Mouse (Mus musculus) kidney, embryonic 16.5 days (tissue): Measurements from ENCODE around the gene Ptgs1. TPM values are rescaled to one million over a fixed set of nuclear protein-coding genes. Genes with fewer than 3 reads are reported as not detected.

Experiments
- ATAC-seq: fragments of 200-750 bp; cut with Nextera tagmentation; 2 replicates; pipeline ENCODE4 v1.8.0; 2017; ENCODE audit warnings: moderate TSS enrichment; ENCODE audit not compliant: low FRiP score, low TSS enrichment
- H3K27ac ChIP-seq: fragments of 300-500 bp; sonication (generic); 2 replicates; pipeline ENCODE4 v1.5.1; 2014; ENCODE audit warnings: low read length
- H3K27me3 ChIP-seq: fragments of 300-500 bp; sonication (generic); 2 replicates; pipeline ENCODE4 v1.6.1; 2014; ENCODE audit warnings: low read length, control low read depth, mixed read lengths; ENCODE audit not compliant: insufficient read depth
- H3K36me3 ChIP-seq: fragments of 300-500 bp; sonication (generic); 2 replicates; pipeline ENCODE4 v1.6.1; 2014; ENCODE audit warnings: low read length, control low read depth, mixed read lengths; ENCODE audit not compliant: insufficient read depth
- H3K4me1 ChIP-seq: fragments of 300-500 bp; sonication (generic); 2 replicates; pipeline ENCODE4 v1.6.1; 2014; ENCODE audit warnings: low read length, control low read depth, mixed read lengths; ENCODE audit not compliant: insufficient read depth
- H3K4me2 ChIP-seq: fragments of 300-500 bp; sonication (generic); replicated peaks from 2 replicates; pipeline ENCODE4 v1.6.1; 2014; ENCODE audit warnings: low read depth, low read length
- H3K4me3 ChIP-seq: fragments of 300-500 bp; sonication (generic); 2 replicates; pipeline ENCODE4 v1.5.1; 2014; ENCODE audit warnings: mild to moderate bottlenecking, low read length
- H3K9ac ChIP-seq: fragments of 300-500 bp; sonication (generic); replicated peaks from 2 replicates; pipeline ENCODE4 v1.6.1; 2014; ENCODE audit warnings: low read length
- H3K9me3 ChIP-seq: fragments of 300-500 bp; sonication (generic); 2 replicates; pipeline ENCODE4 v1.6.1; 2016; ENCODE audit warnings: low read length, control low read depth
- WGBS: fragments of 180-500 bp; shearing (Covaris S2); extraction: QIAGEN DNeasy Blood & Tissue Kit; methylation state at CpG from one replicate; pipeline ENCODE4 v1.1.7; 2014; 5-methylcytosine and 5-hydroxymethylcytosine counted together
- polyA plus RNA-seq: library from polyadenylated mRNA; unstranded; fragments of >200 nt; fragmentation: Nextera tagmentation; extraction: Ambion mirVana; gene quantifications from 2 replicates; pipeline ENCODE4 v1.2.1, GENCODE M21; 2015

Gene Ptgs1
- polyA plus RNA-seq, 1 experiment from 2014 or later: 39.9 TPM

- H3K4me1 ChIP-seq: peaks cover 55% of the 10 kb centered on the region
- H3K4me3 ChIP-seq: no peak overlapping the region
- no peak overlapping the region for H3K9ac ChIP-seq
- WGBS: 49% methylated on average over 7 of the region's 7 CpGs
- no peak for ATAC-seq
- no peak overlapping the region for H3K4me2 ChIP-seq
- H3K27ac ChIP-seq: no peak overlapping the region
- peaks cover 14% of the 10 kb centered on the region for H3K27me3 ChIP-seq
- no peaks in the 10 kb centered on the region for H3K9me3 ChIP-seq
- H3K36me3 ChIP-seq: no peaks in the 10 kb centered on the region
Measured at GRCm38 (mm10) chr2:36213108-36213507, 17.1 kb upstream of the Ptgs1 start.

GRCm38 (mm10) chr2:36214023-36214422 lies 16.2 kb upstream of the Ptgs1 start:
- WGBS: 7% methylated on average over 8 of the region's 8 CpGs
- Histone ChIP-seq H3K27me3 (peaks cover 14% of the 10 kb centered on the region), H3K27ac (peak overlapping the region; percentile 36; the same call in 1 of the 2 replicates), H3K4me2 (peak overlapping the region; percentile 35), H3K4me3 (no peak overlapping the region), H3K9ac (no peak overlapping the region), H3K36me3 (no peaks in the 10 kb centered on the region), H3K9me3 (no peaks in the 10 kb centered on the region), H3K4me1 (peaks cover 57% of the 10 kb centered on the region)
- ATAC-seq: peak; percentile 55

- ATAC-seq: no peak
- no peaks in the 10 kb centered on the region for H3K36me3 ChIP-seq
- H3K9ac ChIP-seq: no peak overlapping the region
- 58% methylated on average over 5 of the region's 5 CpGs for WGBS
- peaks cover 14% of the 10 kb centered on the region for H3K27me3 ChIP-seq
- H3K4me3 ChIP-seq: no peak overlapping the region
- peak overlapping the region; percentile 35 for H3K4me2 ChIP-seq
- H3K4me1 ChIP-seq: peaks cover 57% of the 10 kb centered on the region
- no peak overlapping the region for H3K27ac ChIP-seq
- no peaks in the 10 kb centered on the region for H3K9me3 ChIP-seq
Measured at GRCm38 (mm10) chr2:36214425-36214824, 15.8 kb upstream of the Ptgs1 start.

- H3K9ac ChIP-seq: no peak overlapping the region
- H3K36me3 ChIP-seq: no peaks in the 10 kb centered on the region
- WGBS: 91% methylated on average over 5 of the region's 5 CpGs
- H3K4me1 ChIP-seq: peaks cover 57% of the 10 kb centered on the region
- peak overlapping the region; percentile 40; the same call in 1 of the 2 replicates for H3K27ac ChIP-seq
- no peaks in the 10 kb centered on the region for H3K9me3 ChIP-seq
- peaks cover 9% of the 10 kb centered on the region for H3K27me3 ChIP-seq
- no peak for ATAC-seq
- no peak overlapping the region for H3K4me3 ChIP-seq
- no peak overlapping the region for H3K4me2 ChIP-seq
Measured at GRCm38 (mm10) chr2:36215203-36215739, 15.0 kb upstream of the Ptgs1 start.

- ATAC-seq: 0 out of 2 replicates have a peak, but pooled peaks have one; percentile 1
- H3K9me3 ChIP-seq: no peaks in the 10 kb centered on the region
- H3K27me3 ChIP-seq: no peaks in the 10 kb centered on the region
- H3K4me1 ChIP-seq: peaks cover 46% of the 10 kb centered on the region
- H3K4me3 ChIP-seq: no peak overlapping the region
- H3K4me2 ChIP-seq: no peak overlapping the region; the same call in 1 of the 2 replicates
- H3K27ac ChIP-seq: peak overlapping the region; percentile 86
- peak overlapping the region; percentile 35; the same call in 1 of the 2 replicates for H3K9ac ChIP-seq
- H3K36me3 ChIP-seq: no peaks in the 10 kb centered on the region
Measured at GRCm38 (mm10) chr2:36216546-36216945, 13.7 kb upstream of the Ptgs1 start.

- ATAC-seq: peak; percentile 66
- Histone ChIP-seq H3K9ac (peak overlapping the region; percentile 35; the same call in 1 of the 2 replicates), H3K9me3 (no peaks in the 10 kb centered on the region), H3K4me1 (peaks cover 41% of the 10 kb centered on the region), H3K27me3 (no peaks in the 10 kb centered on the region), H3K4me2 (peak overlapping the region; percentile 28; the same call in 1 of the 2 replicates), H3K27ac (peak overlapping the region; percentile 86), H3K4me3 (no peak overlapping the region), H3K36me3 (no peaks in the 10 kb centered on the region)
- 46% methylated on average over 4 of the region's 4 CpGs for WGBS
Measured at GRCm38 (mm10) chr2:36216953-36217573, 13.2 kb upstream of the Ptgs1 start.

GRCm38 (mm10) chr2:36217692-36218233 lies 12.5 kb upstream of the Ptgs1 start:
- H3K9ac ChIP-seq: no peak overlapping the region; the same call in 1 of the 2 replicates
- no peaks in the 10 kb centered on the region for H3K27me3 ChIP-seq
- H3K27ac ChIP-seq: peak overlapping the region; percentile 86
- no peaks in the 10 kb centered on the region for H3K9me3 ChIP-seq
- H3K4me2 ChIP-seq: peak overlapping the region; percentile 28; the same call in 1 of the 2 replicates
- no peak overlapping the region for H3K4me3 ChIP-seq
- WGBS: 31% methylated on average over 5 of the region's 5 CpGs
- H3K4me1 ChIP-seq: peaks cover 35% of the 10 kb centered on the region
- ATAC-seq: peak; percentile 13; the same call in 1 of the 2 replicates
- H3K36me3 ChIP-seq: no peaks in the 10 kb centered on the region

- H3K9ac ChIP-seq: no peak overlapping the region
- no peaks in the 10 kb centered on the region for H3K9me3 ChIP-seq
- H3K27me3 ChIP-seq: no peaks in the 10 kb centered on the region
- H3K4me1 ChIP-seq: peaks cover 30% of the 10 kb centered on the region
- 88% methylated on average over 8 of the region's 8 CpGs for WGBS
- H3K36me3 ChIP-seq: no peaks in the 10 kb centered on the region
- ATAC-seq: no peak
- no peak overlapping the region for H3K27ac ChIP-seq
- H3K4me2 ChIP-seq: no peak overlapping the region
- no peak overlapping the region for H3K4me3 ChIP-seq
Measured at GRCm38 (mm10) chr2:36220106-36220505, 10.1 kb upstream of the Ptgs1 start.

GRCm38 (mm10) chr2:36220891-36221290 lies 9.3 kb upstream of the Ptgs1 start:
- no peak overlapping the region for H3K9ac ChIP-seq
- peaks cover 29% of the 10 kb centered on the region for H3K4me1 ChIP-seq
- H3K27me3 ChIP-seq: no peaks in the 10 kb centered on the region
- no peaks in the 10 kb centered on the region for H3K9me3 ChIP-seq
- WGBS: 74% methylated on average over 4 of the region's 4 CpGs
- H3K36me3 ChIP-seq: no peaks in the 10 kb centered on the region
- no peak overlapping the region for H3K4me2 ChIP-seq
- no peak overlapping the region for H3K27ac ChIP-seq
- no peak for ATAC-seq
- no peak overlapping the region for H3K4me3 ChIP-seq
